Mouse (Mus musculus): ENCODE measurements around the gene Pxylp1.

- TF ChIP-seq GATA1 (IDR thresholded peaks at IDR 0.05; ENCODE audit: borderline replicate concordance, low read length): no peak
- no peak for TF ChIP-seq FLI1 (IDR thresholded peaks at IDR 0.05; ENCODE audit: low read length)
These were observed 31.3 kb upstream of the Pxylp1 start for GRCm38 (mm10) chr9:96923577-96924316.
